Mouse (Mus musculus): ENCODE data around the gene Gnb2. TPM values are rescaled to one million over a fixed set of nuclear protein-coding genes. Genes with fewer than 3 reads are reported as not detected.
A peak's percentile ranks its signal among the peaks of the same experiment; 100 is the strongest.

Gene Gnb2
- polyA plus RNA-seq, 1 experiment: 645 TPM

DNA sequence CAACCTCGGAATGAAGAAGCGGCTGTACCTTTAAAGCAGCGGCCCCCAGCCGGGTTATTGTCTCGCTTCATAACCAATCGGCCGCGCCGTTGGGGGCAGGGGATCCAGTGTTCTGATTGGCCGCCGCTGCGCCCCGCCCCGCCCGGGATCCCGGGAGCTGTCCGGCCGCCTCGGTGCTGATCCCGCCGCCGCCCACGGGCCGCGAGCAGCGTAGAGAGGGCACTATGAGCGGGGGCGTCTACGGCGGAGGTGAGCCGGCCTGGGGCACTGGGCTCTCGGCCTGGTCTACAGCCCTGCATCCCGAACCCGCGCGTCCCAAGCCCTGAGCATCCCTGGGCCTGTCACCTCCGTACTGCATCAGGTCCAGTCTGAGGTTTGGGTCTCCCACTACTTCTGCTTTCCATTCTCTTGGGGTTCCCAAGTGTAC is 20.1 kb upstream of the Gnb2 start, which contains the start of gene Actl6b:
Gene Actl6b (plus strand): TSS at position 107 of the 427 bp plus-strand sequence.
- TF ChIP-seq CTCF (conservative IDR thresholded peaks at IDR 0.05; ENCODE audit: insufficient read depth, insufficient read length, low read depth, low read length) (no peak), POLR2A (IDR thresholded peaks at IDR 0.05; ENCODE audit: low read depth, low read length) (no peak)
- DNase-seq: peak; percentile 70
- no peaks in the 10 kb centered on the region for H3K4me1 ChIP-seq (ENCODE audit: control insufficient read depth, insufficient read depth, low read length)
- no peaks in the 10 kb centered on the region for H3K27me3 ChIP-seq (replicated peaks; ENCODE audit: control insufficient read depth, insufficient read depth, low read length)
- H3K36me3 ChIP-seq (ENCODE audit: control insufficient read depth, insufficient read depth, low read length): no peaks in the 10 kb centered on the region
- H3K27ac ChIP-seq (ENCODE audit: insufficient read depth, low read depth, low read length): no peak within 1 kb of the TSS
- no peak within 1 kb of the TSS for H3K4me3 ChIP-seq (ENCODE audit: insufficient read depth, low read depth, low read length)
- 2% methylated on average over 36 of the region's 37 CpGs for WGBS

- no peak for TF ChIP-seq CTCF (conservative IDR thresholded peaks at IDR 0.05; ENCODE audit: insufficient read depth, insufficient read length, low read depth, low read length)
- no peak for TF ChIP-seq POLR2A (IDR thresholded peaks at IDR 0.05; ENCODE audit: low read depth, low read length)
- 38% methylated on average over 6 of the region's 6 CpGs for WGBS
- Histone ChIP-seq H3K27ac (ENCODE audit: insufficient read depth, low read depth, low read length) (no peak overlapping the region), H3K4me3 (ENCODE audit: insufficient read depth, low read depth, low read length) (no peak overlapping the region), H3K36me3 (ENCODE audit: control insufficient read depth, insufficient read depth, low read length) (no peaks in the 10 kb centered on the region), H3K4me1 (ENCODE audit: control insufficient read depth, insufficient read depth, low read length) (no peaks in the 10 kb centered on the region), H3K27me3 (replicated peaks; ENCODE audit: control insufficient read depth, insufficient read depth, low read length) (no peaks in the 10 kb centered on the region)
- DNase-seq: no peak
Measured at GRCm38 (mm10) chr5:137553000-137553399, 19.7 kb upstream of the Gnb2 start.

- H3K4me1 ChIP-seq (ENCODE audit: control insufficient read depth, insufficient read depth, low read length): no peaks in the 10 kb centered on the region
- 79% methylated on average over 5 of the region's 5 CpGs for WGBS
- H3K27ac ChIP-seq (ENCODE audit: insufficient read depth, low read depth, low read length): no peak overlapping the region
- no peaks in the 10 kb centered on the region for H3K36me3 ChIP-seq (ENCODE audit: control insufficient read depth, insufficient read depth, low read length)
- no peak for DNase-seq
- no peak overlapping the region for H3K4me3 ChIP-seq (ENCODE audit: insufficient read depth, low read depth, low read length)
- TF ChIP-seq POLR2A (IDR thresholded peaks at IDR 0.05; ENCODE audit: low read depth, low read length) (no peak), CTCF (conservative IDR thresholded peaks at IDR 0.05; ENCODE audit: insufficient read depth, insufficient read length, low read depth, low read length) (peak; percentile 20; the same call in 1 of the 2 replicates)
- H3K27me3 ChIP-seq (replicated peaks; ENCODE audit: control insufficient read depth, insufficient read depth, low read length): no peaks in the 10 kb centered on the region
Measured at GRCm38 (mm10) chr5:137551119-137551518, 17.8 kb upstream of the Gnb2 start.

- TF ChIP-seq CTCF (conservative IDR thresholded peaks at IDR 0.05; ENCODE audit: insufficient read depth, insufficient read length, low read depth, low read length) (no peak), POLR2A (IDR thresholded peaks at IDR 0.05; ENCODE audit: low read depth, low read length) (no peak)
- no peaks in the 10 kb centered on the region for H3K36me3 ChIP-seq (ENCODE audit: control insufficient read depth, insufficient read depth, low read length)
- DNase-seq: no peak
Measured at GRCm38 (mm10) chr5:137549840-137550239, 16.5 kb upstream of the Gnb2 start.

DNA sequence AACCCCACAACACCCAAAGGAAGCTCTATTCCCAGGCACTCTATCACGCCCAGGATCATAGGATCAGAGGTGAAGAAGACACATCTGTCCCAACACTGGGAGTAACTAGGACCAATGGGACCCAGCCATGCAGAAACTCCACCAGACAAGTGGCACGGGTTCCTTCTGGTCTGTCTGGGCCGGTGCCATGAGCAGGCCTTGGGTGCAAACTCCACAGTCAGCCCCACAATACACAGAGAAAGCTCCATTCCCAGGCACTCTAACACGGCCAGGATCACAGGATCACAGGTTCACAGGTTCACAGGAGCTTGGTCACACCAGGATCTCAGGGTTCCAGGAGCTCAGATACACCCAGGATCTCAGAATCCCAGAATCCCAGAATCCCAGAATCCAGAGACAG is 12.3 kb upstream of the Gnb2 start:
- DNase-seq: peak; percentile 62
- H3K36me3 ChIP-seq (ENCODE audit: control insufficient read depth, insufficient read depth, low read length): no peaks in the 10 kb centered on the region
- TF ChIP-seq CTCF (conservative IDR thresholded peaks at IDR 0.05; ENCODE audit: insufficient read depth, insufficient read length, low read depth, low read length) (no peak), POLR2A (IDR thresholded peaks at IDR 0.05; ENCODE audit: low read depth, low read length) (no peak)
- 63% methylated on average over 4 of the region's 4 CpGs for WGBS
- H3K4me3 ChIP-seq (ENCODE audit: insufficient read depth, low read depth, low read length): no peak overlapping the region
- no peak overlapping the region for H3K27ac ChIP-seq (ENCODE audit: insufficient read depth, low read depth, low read length)
- no peaks in the 10 kb centered on the region for H3K27me3 ChIP-seq (replicated peaks; ENCODE audit: control insufficient read depth, insufficient read depth, low read length)
- no peaks in the 10 kb centered on the region for H3K4me1 ChIP-seq (ENCODE audit: control insufficient read depth, insufficient read depth, low read length)

More at GRCm38 (mm10) chr5:137549840-137550239, 16.5 kb upstream of the Gnb2 start:
- H3K27me3 ChIP-seq (replicated peaks; ENCODE audit: control insufficient read depth, insufficient read depth, low read length): no peaks in the 10 kb centered on the region
- H3K4me3 ChIP-seq (ENCODE audit: insufficient read depth, low read depth, low read length): no peak overlapping the region
- 89% methylated on average over 2 of the region's 2 CpGs for WGBS
- H3K27ac ChIP-seq (ENCODE audit: insufficient read depth, low read depth, low read length): no peak overlapping the region
- H3K4me1 ChIP-seq (ENCODE audit: control insufficient read depth, insufficient read depth, low read length): no peaks in the 10 kb centered on the region

DNA sequence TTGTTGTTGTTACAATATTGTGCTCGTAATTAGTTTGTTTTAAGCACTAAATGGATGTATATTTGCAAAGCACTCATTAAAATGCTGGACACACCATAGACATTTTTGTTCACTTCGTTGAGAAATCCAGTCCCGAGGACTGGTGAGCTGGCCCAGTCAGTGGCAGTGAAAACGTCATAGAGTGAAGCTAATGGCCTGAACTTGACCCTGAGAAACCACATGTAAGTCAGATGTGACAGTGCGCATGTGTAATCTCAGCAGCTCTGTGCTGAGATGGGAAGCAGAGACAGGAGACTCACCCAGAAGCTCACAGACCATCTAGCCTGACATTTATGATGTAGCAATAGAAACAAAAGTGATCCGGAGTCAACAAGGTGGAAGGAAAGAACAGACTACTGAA is 11.6 kb upstream of the Gnb2 start:
- H3K27ac ChIP-seq (ENCODE audit: insufficient read depth, low read depth, low read length): no peak overlapping the region
- no peak overlapping the region for H3K4me3 ChIP-seq (ENCODE audit: insufficient read depth, low read depth, low read length)
- H3K36me3 ChIP-seq (ENCODE audit: control insufficient read depth, insufficient read depth, low read length): no peaks in the 10 kb centered on the region
- no peak for TF ChIP-seq CTCF (conservative IDR thresholded peaks at IDR 0.05; ENCODE audit: insufficient read depth, insufficient read length, low read depth, low read length)
- no peak for TF ChIP-seq POLR2A (IDR thresholded peaks at IDR 0.05; ENCODE audit: low read depth, low read length)
- no peaks in the 10 kb centered on the region for H3K27me3 ChIP-seq (replicated peaks; ENCODE audit: control insufficient read depth, insufficient read depth, low read length)
- no peaks in the 10 kb centered on the region for H3K4me1 ChIP-seq (ENCODE audit: control insufficient read depth, insufficient read depth, low read length)
- WGBS: 65% methylated on average over 6 of the region's 6 CpGs
- DNase-seq: no peak

- TF ChIP-seq CTCF (conservative IDR thresholded peaks at IDR 0.05; ENCODE audit: insufficient read depth, insufficient read length, low read depth, low read length): no peak
- TF ChIP-seq POLR2A (IDR thresholded peaks at IDR 0.05; ENCODE audit: low read depth, low read length): no peak
- H3K4me1 ChIP-seq (ENCODE audit: control insufficient read depth, insufficient read depth, low read length): no peaks in the 10 kb centered on the region
- 71% methylated on average over 5 of the region's 5 CpGs for WGBS
Measured at GRCm38 (mm10) chr5:137541768-137542540, 8.6 kb upstream of the Gnb2 start.

More at GRCm38 (mm10) chr5:137541768-137542540, 8.6 kb upstream of the Gnb2 start:
- Histone ChIP-seq H3K36me3 (ENCODE audit: control insufficient read depth, insufficient read depth, low read length) (no peaks in the 10 kb centered on the region), H3K27ac (ENCODE audit: insufficient read depth, low read depth, low read length) (no peak overlapping the region), H3K27me3 (replicated peaks; ENCODE audit: control insufficient read depth, insufficient read depth, low read length) (no peaks in the 10 kb centered on the region), H3K4me3 (ENCODE audit: insufficient read depth, low read depth, low read length) (no peak overlapping the region)
- DNase-seq: no peak
